9 mouse cellular contexts compared by ENCODE assay signal in genomic region chr9:41934848-41935372, GRCm38 (mm10).
DNase-seq lines count a peak whose midpoint lies in the region; ATAC-seq and TF ChIP-seq lines count a peak whose summit lies in the region.
"Had no signal": no experiment of that assay in that cellular context is flagged by ENCODE, and none has a peak within 500 bp of the region (broad histone marks: within the 10 kb centered on the region; RNA-seq: fewer than 3 reads in every experiment).

No protein-coding gene starts in this region.

- peak overlapping the region; percentile 30; the same call in 1 of the 2 replicates for H3K9ac ChIP-seq in liver, embryonic 11.5 days (ENCODE audit: low read depth, low read length)
- H3K9ac ChIP-seq in forebrain, embryonic 13.5 days: peak overlapping the region; percentile 76

- no peak for ATAC-seq in liver, embryonic 11.5 days (replicated peaks; ENCODE audit: low FRiP score)
- 0 out of 2 replicates have a peak, but pooled peaks have one; percentile 9 for ATAC-seq in forebrain, embryonic 13.5 days

- H3K36me3 ChIP-seq in liver, embryonic 11.5 days (ENCODE audit: control insufficient read depth, insufficient read depth, low read length): no peaks in the 10 kb centered on the region
- no peaks in the 10 kb centered on the region for H3K36me3 ChIP-seq in forebrain, embryonic 13.5 days (ENCODE audit: poor library complexity, severe bottlenecking)
- no peaks in the 10 kb centered on the region for H3K36me3 ChIP-seq in limb, embryonic 10.5 days

- H3K4me3 ChIP-seq in liver, embryonic 11.5 days (ENCODE audit: low read depth, low read length): no peak overlapping the region
- peak overlapping the region; percentile 33 for H3K4me3 ChIP-seq in forebrain, embryonic 13.5 days
- peak overlapping the region; percentile 43 for H3K4me3 ChIP-seq in limb, embryonic 10.5 days
- peak overlapping the region; percentile 33 for H3K4me3 ChIP-seq in olfactory bulb, adult 2 months (ENCODE audit: insufficient read depth, low read depth, low read length)
- H3K4me3 ChIP-seq: myocyte had no signal

- H3K4me1 ChIP-seq in liver, embryonic 11.5 days (replicated peaks; ENCODE audit: control insufficient read depth, insufficient read depth, low read length): peaks cover 3% of the 10 kb centered on the region; the same call in 1 of the 2 replicates
- peaks cover 50% of the 10 kb centered on the region for H3K4me1 ChIP-seq in forebrain, embryonic 13.5 days
- peaks cover 81% of the 10 kb centered on the region for H3K4me1 ChIP-seq in limb, embryonic 10.5 days
- H3K4me1 ChIP-seq in olfactory bulb, adult 2 months (ENCODE audit: control insufficient read depth, insufficient read depth, low read length): peaks cover 11% of the 10 kb centered on the region

- no peak for TF ChIP-seq POLR2A in olfactory bulb, adult 2 months (IDR thresholded peaks at IDR 0.05; ENCODE audit: insufficient read depth, low read depth, low read length)

- WGBS in liver, embryonic 11.5 days: 21% methylated on average over 10 of the region's 10 CpGs
- WGBS in forebrain, embryonic 13.5 days: 15% methylated on average over 10 of the region's 10 CpGs
- WGBS in limb, embryonic 10.5 days: 17% methylated on average over 10 of the region's 10 CpGs
- 31% methylated on average over 10 of the region's 10 CpGs for WGBS in olfactory bulb, adult 2 months

- peak overlapping the region; percentile 62 for H3K4me2 ChIP-seq in liver, embryonic 11.5 days
- H3K4me2 ChIP-seq in forebrain, embryonic 13.5 days: peak overlapping the region; percentile 71

- no peaks in the 10 kb centered on the region for H3K9me3 ChIP-seq in liver, embryonic 11.5 days (ENCODE audit: control insufficient read depth, low read length)
- H3K9me3 ChIP-seq in forebrain, embryonic 13.5 days (replicated peaks): no peaks in the 10 kb centered on the region
- no peaks in the 10 kb centered on the region for H3K9me3 ChIP-seq in limb, embryonic 10.5 days (replicated peaks)

- H3K27ac ChIP-seq in liver, embryonic 11.5 days (ENCODE audit: low read depth, low read length): peak overlapping the region; percentile 66
- H3K27ac ChIP-seq in forebrain, embryonic 13.5 days: peak overlapping the region; percentile 98
- peak overlapping the region; percentile 98 for H3K27ac ChIP-seq in limb, embryonic 10.5 days
- H3K27ac ChIP-seq in olfactory bulb, adult 2 months (ENCODE audit: insufficient read depth, low read depth, low read length): no peak overlapping the region

- no peak for TF ChIP-seq CTCF in olfactory bulb, adult 2 months (IDR thresholded peaks at IDR 0.05; ENCODE audit: insufficient read depth, low read depth, low read length)

- H3K27me3 ChIP-seq in liver, embryonic 11.5 days (replicated peaks; ENCODE audit: control insufficient read depth, insufficient read depth, low read length): peaks cover 6% of the 10 kb centered on the region
- H3K27me3 ChIP-seq in forebrain, embryonic 13.5 days: no peaks in the 10 kb centered on the region
- H3K27me3 ChIP-seq in limb, embryonic 10.5 days (ENCODE audit: low read depth, poor library complexity, severe bottlenecking): no peaks in the 10 kb centered on the region

- DNase-seq in liver, embryonic 11.5 days (ENCODE audit: low spot score): peak; percentile 26
- DNase-seq in liver: no peak
- DNase-seq in limb, embryonic 10.5 days (ENCODE audit: low spot score): peak; percentile 51
- no peak for DNase-seq in left cerebral cortex, adult 9 months (ENCODE audit: low spot score in 2 of 2)
- DNase-seq in adrenal gland, postnatal 10 days: no peak
- no peak for DNase-seq in frontal cortex, postnatal 25 days (ENCODE audit: low spot score in 2 of 2)

Comparison
In these comparisons a context has a peak if more than half of its experiments do, and no peak if none do; other contexts are left out.
1. DNase-seq: peak in liver, embryonic 11.5 days (single experiment) and limb, embryonic 10.5 days (single experiment); none in liver (single experiment), left cerebral cortex, adult 9 months (0 of 2), adrenal gland, postnatal 10 days (single experiment) and frontal cortex, postnatal 25 days (0 of 2).